Mouse (Mus musculus) 3T3-L1 (cell line): Measurements from ENCODE around the gene Tmem181a.
"Not testable (repeated sequence)": the region's sequence is repeated elsewhere in the genome, so short reads cannot be mapped to it uniquely, and the experiment has no call there.

Source experiments
- DNase-seq: peaks from one replicate; pipeline ENCODE4 v3.0.0-alpha.2; 2015; ENCODE audit warnings: low read depth, low spot score

The Tmem181a gene

GRCm38 (mm10) chr17:6305656-6306270 is 49.1 kb downstream of the Tmem181a start:
- DNase-seq, result not testable (repeated sequence)

- not testable (repeated sequence) for DNase-seq
Measured at GRCm38 (mm10) chr17:6306503-6306902, 49.8 kb downstream of the Tmem181a start.

GRCm38 (mm10) chr17:6311716-6312115 is 55.1 kb downstream of the Tmem181a start:
- not testable (repeated sequence) for DNase-seq

- DNase-seq, result peak; percentile 51
Measured at GRCm38 (mm10) chr17:6312755-6313154, 56.1 kb downstream of the Tmem181a start.

GRCm38 (mm10) chr17:6314493-6314892 is 57.8 kb downstream of the Tmem181a start:
- DNase-seq, result not testable (repeated sequence)

GRCm38 (mm10) chr17:6315706-6316105 is 59.0 kb downstream of the Tmem181a start:
- not testable (repeated sequence) for DNase-seq

GRCm38 (mm10) chr17:6316379-6317126 is 59.9 kb downstream of the Tmem181a start:
- DNase-seq, result peak; percentile 20

- peak; percentile 90 for DNase-seq
Measured at GRCm38 (mm10) chr17:6317339-6317985, 60.8 kb downstream of the Tmem181a start, which contains the start of gene Dynlt1a. Dynlt1a (minus strand) TSS chr17:6317500.

- not testable (repeated sequence) for DNase-seq
Measured at GRCm38 (mm10) chr17:6321081-6321777, 64.6 kb downstream of the Tmem181a start.

GRCm38 (mm10) chr17:6321778-6322101 is 65.1 kb downstream of the Tmem181a start:
- DNase-seq, result not testable (repeated sequence)

- DNase-seq, result not testable (repeated sequence)
Measured at GRCm38 (mm10) chr17:6325021-6325420, 68.4 kb downstream of the Tmem181a start.

- DNase-seq, result not testable (repeated sequence)
Measured at GRCm38 (mm10) chr17:6325543-6325942, 68.9 kb downstream of the Tmem181a start.

- DNase-seq, result not testable (repeated sequence)
Measured at GRCm38 (mm10) chr17:6327554-6327953, 70.9 kb downstream of the Tmem181a start.

GRCm38 (mm10) chr17:6328997-6329396 is 72.3 kb downstream of the Tmem181a start:
- not testable (repeated sequence) for DNase-seq

- not testable (repeated sequence) for DNase-seq
Measured at GRCm38 (mm10) chr17:6342606-6343294, 86.1 kb downstream of the Tmem181a start.

GRCm38 (mm10) chr17:6355256-6355655 is 98.6 kb downstream of the Tmem181a start:
- not testable (repeated sequence) for DNase-seq
